Mouse (Mus musculus): ENCODE data around the gene Pth1r.

DNA sequence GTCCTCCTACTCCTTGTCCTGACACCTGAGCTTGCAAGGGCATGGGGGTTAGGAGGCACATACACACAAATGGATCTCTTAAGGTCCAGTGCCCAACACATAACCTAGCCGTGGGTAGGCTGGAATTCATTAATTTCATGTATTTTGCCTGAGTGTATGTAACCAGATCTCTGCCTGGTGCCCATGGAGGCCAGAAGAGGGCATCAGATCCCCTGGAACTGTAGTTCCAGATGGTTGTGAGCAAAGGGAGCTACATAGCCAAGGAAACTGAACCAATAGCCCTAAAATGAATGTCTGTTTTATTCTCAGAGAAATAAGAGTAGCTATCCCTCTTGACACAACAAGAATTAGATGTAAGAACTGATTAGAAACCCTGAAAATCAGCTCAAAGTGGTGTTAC is 31.5 kb downstream of the Pth1r start:
- TF ChIP-seq CTCF (IDR thresholded peaks at IDR 0.05; ENCODE audit: insufficient read depth, low read length) (no peak), POLR2A (IDR thresholded peaks at IDR 0.05; ENCODE audit: borderline replicate concordance, extremely low read depth, low read depth, low read length) (no peak)

Measured in lung, adult 2 months (tissue).